Mouse (Mus musculus) intestine, embryonic 16.5 days (tissue): Measurements from ENCODE around the gene Trmt1l. TPM values are rescaled to one million over a fixed set of nuclear protein-coding genes. Genes with fewer than 3 reads are reported as not detected.
A peak's percentile ranks its signal among the peaks of the same experiment; 100 is the strongest.

Experiments
- ATAC-seq: fragments of 200-750 bp; cut with Nextera tagmentation; 2 replicates; pipeline ENCODE4 v1.8.0; 2017; ENCODE audit warnings: moderate TSS enrichment, moderate library complexity
- H3K27ac ChIP-seq: fragments of 300-500 bp; sonication (generic); 2 replicates; pipeline ENCODE4 v1.5.1; 2014; ENCODE audit warnings: mild to moderate bottlenecking, low read length
- H3K27me3 ChIP-seq: fragments of 300-500 bp; sonication (generic); replicated peaks from 2 replicates; pipeline ENCODE4 v1.6.1; 2014; ENCODE audit warnings: low read length, control low read depth, mixed read lengths; ENCODE audit not compliant: control insufficient read depth, insufficient read depth
- H3K36me3 ChIP-seq: fragments of 300-500 bp; sonication (generic); 2 replicates; pipeline ENCODE4 v1.6.1; 2014; ENCODE audit warnings: low read length, control low read depth; ENCODE audit not compliant: control insufficient read depth, insufficient read depth
- H3K4me1 ChIP-seq: fragments of 300-500 bp; sonication (generic); 2 replicates; pipeline ENCODE4 v1.6.1; 2014; ENCODE audit warnings: low read length, control low read depth, mixed read lengths; ENCODE audit not compliant: control insufficient read depth, insufficient read depth
- H3K4me2 ChIP-seq: fragments of 300-500 bp; sonication (generic); 2 replicates; pipeline ENCODE4 v1.6.1; 2014; ENCODE audit warnings: low read depth, low read length, control low read depth
- H3K4me3 ChIP-seq: fragments of 300-500 bp; sonication (generic); 2 replicates; pipeline ENCODE4 v1.5.1; 2014; ENCODE audit warnings: mild to moderate bottlenecking, low read length
- H3K9ac ChIP-seq: fragments of 300-500 bp; sonication (generic); 2 replicates; pipeline ENCODE4 v1.6.1; 2014; ENCODE audit warnings: low read depth, low read length
- H3K9me3 ChIP-seq: fragments of 300-500 bp; sonication (generic); 2 replicates; pipeline ENCODE4 v1.6.1; 2016; ENCODE audit warnings: low read length, control low read depth; ENCODE audit not compliant: control insufficient read depth
- WGBS: fragments of 180-500 bp; shearing (Covaris S2); extraction: QIAGEN DNeasy Blood & Tissue Kit; methylation state at CpG from one replicate; pipeline ENCODE4 v1.1.7; 2014; 5-methylcytosine and 5-hydroxymethylcytosine counted together
- polyA plus RNA-seq: library from polyadenylated mRNA; unstranded; fragments of >200 nt; fragmentation: Nextera tagmentation; extraction: Ambion mirVana; gene quantifications from 2 replicates; pipeline ENCODE4 v1.2.1, GENCODE M21; 2015

Trmt1l gene
- polyA plus RNA-seq, 1 experiment from 2014 or later, result 35.7 TPM

- Histone ChIP-seq H3K4me3 (no peak overlapping the region), H3K4me1 (no peaks in the 10 kb centered on the region), H3K4me2 (no peak overlapping the region), H3K27me3 (no peaks in the 10 kb centered on the region), H3K9ac (no peak overlapping the region), H3K27ac (no peak overlapping the region), H3K9me3 (no peaks in the 10 kb centered on the region), H3K36me3 (no peaks in the 10 kb centered on the region)
- WGBS, result 89% methylated on average over 5 of the region's 5 CpGs
- no peak for ATAC-seq
These were observed 56.4 kb downstream of the Trmt1l start for GRCm38 (mm10) chr1:151484754-151485153.

- H3K4me3 ChIP-seq, result no peak overlapping the region
- WGBS, result 79% methylated on average over 6 of the region's 6 CpGs
- no peak overlapping the region for H3K9ac ChIP-seq
- peaks cover 6% of the 10 kb centered on the region; the same call in 1 of the 2 replicates for H3K4me1 ChIP-seq
- H3K36me3 ChIP-seq, result no peaks in the 10 kb centered on the region
- no peak overlapping the region for H3K4me2 ChIP-seq
- H3K27me3 ChIP-seq, result no peaks in the 10 kb centered on the region
- ATAC-seq, result no peak
- H3K27ac ChIP-seq, result no peak overlapping the region
- H3K9me3 ChIP-seq, result no peaks in the 10 kb centered on the region
These were observed 61.5 kb downstream of the Trmt1l start for GRCm38 (mm10) chr1:151489806-151490205.

GRCm38 (mm10) chr1:151492419-151492818 lies 64.1 kb downstream of the Trmt1l start:
- Histone ChIP-seq H3K27ac (no peak overlapping the region), H3K4me1 (peaks cover 18% of the 10 kb centered on the region), H3K27me3 (no peaks in the 10 kb centered on the region), H3K36me3 (no peaks in the 10 kb centered on the region), H3K9me3 (no peaks in the 10 kb centered on the region), H3K4me3 (no peak overlapping the region), H3K9ac (no peak overlapping the region), H3K4me2 (no peak overlapping the region)
- no peak for ATAC-seq
- WGBS, result 27% methylated on average over 1 of the region's 1 CpGs

- Histone ChIP-seq H3K36me3 (no peaks in the 10 kb centered on the region), H3K27me3 (no peaks in the 10 kb centered on the region), H3K27ac (no peak overlapping the region), H3K9ac (no peak overlapping the region), H3K4me1 (peaks cover 19% of the 10 kb centered on the region), H3K4me3 (no peak overlapping the region), H3K4me2 (no peak overlapping the region), H3K9me3 (no peaks in the 10 kb centered on the region)
- no peak for ATAC-seq
These were observed 65.5 kb downstream of the Trmt1l start for GRCm38 (mm10) chr1:151493826-151494225.

- Histone ChIP-seq H3K4me3 (no peak overlapping the region), H3K36me3 (no peaks in the 10 kb centered on the region), H3K9ac (no peak overlapping the region), H3K4me1 (peaks cover 21% of the 10 kb centered on the region), H3K9me3 (no peaks in the 10 kb centered on the region), H3K27ac (no peak overlapping the region), H3K27me3 (no peaks in the 10 kb centered on the region), H3K4me2 (no peak overlapping the region)
- no peak for ATAC-seq
- 68% methylated on average over 6 of the region's 6 CpGs for WGBS
These were observed 66.4 kb downstream of the Trmt1l start for GRCm38 (mm10) chr1:151494711-151495110.

- 0 out of 2 replicates have a peak, but pooled peaks have one; percentile 7 for ATAC-seq
These were observed 67.4 kb downstream of the Trmt1l start for GRCm38 (mm10) chr1:151495635-151496285.

GRCm38 (mm10) chr1:151497028-151497427 lies 68.7 kb downstream of the Trmt1l start:
- WGBS, result 86% methylated on average over 8 of the region's 8 CpGs
- Histone ChIP-seq H3K4me1 (peaks cover 17% of the 10 kb centered on the region), H3K9ac (no peak overlapping the region), H3K27ac (no peak overlapping the region), H3K4me2 (no peak overlapping the region), H3K9me3 (no peaks in the 10 kb centered on the region), H3K27me3 (no peaks in the 10 kb centered on the region), H3K36me3 (no peaks in the 10 kb centered on the region), H3K4me3 (no peak overlapping the region)
- no peak for ATAC-seq

More at GRCm38 (mm10) chr1:151495635-151496285, 67.4 kb downstream of the Trmt1l start:
- H3K36me3 ChIP-seq, result no peaks in the 10 kb centered on the region
- H3K9me3 ChIP-seq, result no peaks in the 10 kb centered on the region
- no peak overlapping the region for H3K4me2 ChIP-seq
- peak overlapping the region; percentile 51 for H3K27ac ChIP-seq
- H3K27me3 ChIP-seq, result no peaks in the 10 kb centered on the region
- no peak overlapping the region for H3K4me3 ChIP-seq
- 91% methylated on average over 2 of the region's 2 CpGs for WGBS
- H3K9ac ChIP-seq, result no peak overlapping the region
- peaks cover 18% of the 10 kb centered on the region for H3K4me1 ChIP-seq

GRCm38 (mm10) chr1:151497942-151498341 lies 69.6 kb downstream of the Trmt1l start:
- ATAC-seq, result no peak
- Histone ChIP-seq H3K4me3 (no peak overlapping the region), H3K9ac (no peak overlapping the region), H3K4me1 (peaks cover 17% of the 10 kb centered on the region), H3K27ac (no peak overlapping the region), H3K9me3 (no peaks in the 10 kb centered on the region), H3K4me2 (no peak overlapping the region), H3K27me3 (no peaks in the 10 kb centered on the region), H3K36me3 (no peaks in the 10 kb centered on the region)
- WGBS, result 84% methylated on average over 2 of the region's 2 CpGs

- 83% methylated on average over 3 of the region's 3 CpGs for WGBS
- Histone ChIP-seq H3K36me3 (no peaks in the 10 kb centered on the region), H3K27ac (no peak overlapping the region), H3K4me2 (no peak overlapping the region), H3K27me3 (no peaks in the 10 kb centered on the region), H3K9ac (no peak overlapping the region), H3K9me3 (no peaks in the 10 kb centered on the region), H3K4me1 (peaks cover 17% of the 10 kb centered on the region), H3K4me3 (no peak overlapping the region)
- no peak for ATAC-seq
These were observed 70.0 kb downstream of the Trmt1l start for GRCm38 (mm10) chr1:151498381-151498780.
